Mouse (Mus musculus): ENCODE measurements around the gene Gp9. TPM values are rescaled to one million over a fixed set of nuclear protein-coding genes. Genes with fewer than 3 reads are reported as not detected.
A peak's percentile ranks its signal among the peaks of the same experiment; 100 is the strongest.

Gene Gp9
- polyA plus RNA-seq, 1 experiment = 0.66 TPM

- 68% methylated on average over 7 of the region's 7 CpGs for WGBS
Observed at GRCm38 (mm10) chr6:87804886-87805285, 27.0 kb downstream of the Gp9 start.

DNA sequence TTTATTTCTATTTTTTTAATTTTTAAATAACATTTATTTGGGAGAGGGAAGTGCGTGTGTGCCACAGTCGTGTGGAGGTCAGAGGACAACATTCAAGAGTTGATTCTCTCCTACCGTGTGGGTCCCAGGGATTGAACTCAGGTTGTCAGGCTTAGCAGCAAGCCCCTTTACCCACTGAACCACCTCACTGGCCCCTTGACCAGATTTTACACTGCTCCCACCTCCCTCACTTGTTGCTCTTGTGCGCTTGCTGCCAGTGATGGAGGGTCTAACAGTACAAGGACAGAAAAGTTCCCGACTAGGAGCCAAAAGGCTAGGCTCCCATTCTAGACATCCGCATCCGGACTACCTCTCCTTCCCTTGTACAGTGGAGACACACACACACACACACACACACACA lies 27.6 kb downstream of the Gp9 start:
- no peak for TF ChIP-seq CTCF (conservative IDR thresholded peaks at IDR 0.05; ENCODE audit: insufficient read depth, insufficient read length, low read depth, low read length)
- no peak for TF ChIP-seq POLR2A (IDR thresholded peaks at IDR 0.05; ENCODE audit: low read depth, low read length)
- peaks cover 14% of the 10 kb centered on the region for H3K4me1 ChIP-seq (ENCODE audit: control insufficient read depth, insufficient read depth, low read length)
- no peak overlapping the region for H3K27ac ChIP-seq (ENCODE audit: insufficient read depth, low read depth, low read length)
- H3K27me3 ChIP-seq (replicated peaks; ENCODE audit: control insufficient read depth, insufficient read depth, low read length) = no peaks in the 10 kb centered on the region
- DNase-seq = no peak
- 85% methylated on average over 7 of the region's 7 CpGs for WGBS
- no peaks in the 10 kb centered on the region for H3K36me3 ChIP-seq (ENCODE audit: control insufficient read depth, insufficient read depth, low read length)
- no peak overlapping the region for H3K4me3 ChIP-seq (ENCODE audit: insufficient read depth, low read depth, low read length)

More at GRCm38 (mm10) chr6:87804886-87805285, 27.0 kb downstream of the Gp9 start:
- Histone ChIP-seq H3K36me3 (ENCODE audit: control insufficient read depth, insufficient read depth, low read length) (no peaks in the 10 kb centered on the region), H3K4me1 (ENCODE audit: control insufficient read depth, insufficient read depth, low read length) (peaks cover 12% of the 10 kb centered on the region), H3K27ac (ENCODE audit: insufficient read depth, low read depth, low read length) (no peak overlapping the region), H3K4me3 (ENCODE audit: insufficient read depth, low read depth, low read length) (no peak overlapping the region), H3K27me3 (replicated peaks; ENCODE audit: control insufficient read depth, insufficient read depth, low read length) (no peaks in the 10 kb centered on the region)
- no peak for DNase-seq
- no peak for TF ChIP-seq CTCF (conservative IDR thresholded peaks at IDR 0.05; ENCODE audit: insufficient read depth, insufficient read length, low read depth, low read length)
- TF ChIP-seq POLR2A (IDR thresholded peaks at IDR 0.05; ENCODE audit: low read depth, low read length) = no peak

GRCm38 (mm10) chr6:87806028-87806427 lies 28.2 kb downstream of the Gp9 start:
- Histone ChIP-seq H3K27ac (ENCODE audit: insufficient read depth, low read depth, low read length) (no peak overlapping the region), H3K36me3 (ENCODE audit: control insufficient read depth, insufficient read depth, low read length) (no peaks in the 10 kb centered on the region), H3K27me3 (replicated peaks; ENCODE audit: control insufficient read depth, insufficient read depth, low read length) (no peaks in the 10 kb centered on the region), H3K4me3 (ENCODE audit: insufficient read depth, low read depth, low read length) (no peak overlapping the region), H3K4me1 (ENCODE audit: control insufficient read depth, insufficient read depth, low read length) (peaks cover 14% of the 10 kb centered on the region)
- TF ChIP-seq CTCF (conservative IDR thresholded peaks at IDR 0.05; ENCODE audit: insufficient read depth, insufficient read length, low read depth, low read length) (no peak), POLR2A (IDR thresholded peaks at IDR 0.05; ENCODE audit: low read depth, low read length) (no peak)
- WGBS = 58% methylated on average over 2 of the region's 2 CpGs
- no peak for DNase-seq

GRCm38 (mm10) chr6:87806857-87807256 lies 29.0 kb downstream of the Gp9 start:
- WGBS = 31% methylated on average over 2 of the region's 2 CpGs
- no peaks in the 10 kb centered on the region for H3K27me3 ChIP-seq (replicated peaks; ENCODE audit: control insufficient read depth, insufficient read depth, low read length)
- TF ChIP-seq POLR2A (IDR thresholded peaks at IDR 0.05; ENCODE audit: low read depth, low read length) (no peak), CTCF (conservative IDR thresholded peaks at IDR 0.05; ENCODE audit: insufficient read depth, insufficient read length, low read depth, low read length) (no peak; the same call in 1 of the 2 replicates)
- peaks cover 14% of the 10 kb centered on the region for H3K4me1 ChIP-seq (ENCODE audit: control insufficient read depth, insufficient read depth, low read length)
- DNase-seq = no peak
- peak overlapping the region; percentile 33 for H3K27ac ChIP-seq (ENCODE audit: insufficient read depth, low read depth, low read length)
- H3K36me3 ChIP-seq (ENCODE audit: control insufficient read depth, insufficient read depth, low read length) = no peaks in the 10 kb centered on the region
- no peak overlapping the region for H3K4me3 ChIP-seq (ENCODE audit: insufficient read depth, low read depth, low read length)

DNA sequence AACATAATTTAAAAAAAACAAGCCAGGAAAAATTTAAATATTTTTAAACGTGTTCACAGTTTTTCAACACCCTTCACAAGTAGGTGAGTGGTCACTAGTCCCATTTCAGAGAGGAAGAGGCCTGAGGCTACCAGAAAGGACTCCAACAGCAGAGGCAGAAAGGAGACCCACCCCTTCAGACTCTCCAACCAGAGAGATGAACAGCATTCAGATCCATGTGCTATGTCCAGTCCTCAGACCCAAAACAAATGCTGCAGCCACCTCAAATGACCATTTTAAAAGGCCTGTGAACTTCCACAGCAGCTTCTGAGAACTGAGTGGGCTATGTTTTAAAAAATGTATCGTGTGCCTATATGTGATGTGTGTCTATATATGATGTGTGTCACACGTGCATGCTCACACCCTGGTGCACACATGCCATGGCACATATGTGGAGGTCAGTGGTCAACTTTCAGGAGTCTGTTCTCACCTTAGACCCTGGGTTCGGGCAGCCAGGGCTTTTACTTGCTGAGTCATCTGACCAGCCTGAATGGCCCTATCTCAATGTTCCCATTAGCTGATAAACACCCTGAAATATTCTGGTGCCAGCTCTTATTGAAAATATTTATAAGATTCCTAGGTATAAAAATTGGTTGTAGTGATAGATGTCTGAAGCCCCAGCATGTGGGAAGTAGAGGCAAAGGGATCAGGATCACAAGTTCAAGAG lies 30.0 kb downstream of the Gp9 start:
- Histone ChIP-seq H3K27ac (ENCODE audit: insufficient read depth, low read depth, low read length) (peak overlapping the region; percentile 2; the same call in 1 of the 2 replicates), H3K36me3 (ENCODE audit: control insufficient read depth, insufficient read depth, low read length) (no peaks in the 10 kb centered on the region), H3K4me1 (ENCODE audit: control insufficient read depth, insufficient read depth, low read length) (peaks cover 16% of the 10 kb centered on the region), H3K4me3 (ENCODE audit: insufficient read depth, low read depth, low read length) (no peak overlapping the region), H3K27me3 (replicated peaks; ENCODE audit: control insufficient read depth, insufficient read depth, low read length) (no peaks in the 10 kb centered on the region)
- no peak for TF ChIP-seq POLR2A (IDR thresholded peaks at IDR 0.05; ENCODE audit: low read depth, low read length)
- TF ChIP-seq CTCF (conservative IDR thresholded peaks at IDR 0.05; ENCODE audit: insufficient read depth, insufficient read length, low read depth, low read length) = no peak
- DNase-seq = no peak
- WGBS = 67% methylated on average over 4 of the region's 4 CpGs

GRCm38 (mm10) chr6:87808521-87808920 lies 30.6 kb downstream of the Gp9 start:
- H3K36me3 ChIP-seq (ENCODE audit: control insufficient read depth, insufficient read depth, low read length) = no peaks in the 10 kb centered on the region
- H3K27ac ChIP-seq (ENCODE audit: insufficient read depth, low read depth, low read length) = peak overlapping the region; percentile 2; the same call in 1 of the 2 replicates
- no peak overlapping the region for H3K4me3 ChIP-seq (ENCODE audit: insufficient read depth, low read depth, low read length)
- no peak for TF ChIP-seq POLR2A (IDR thresholded peaks at IDR 0.05; ENCODE audit: low read depth, low read length)
- no peak for TF ChIP-seq CTCF (conservative IDR thresholded peaks at IDR 0.05; ENCODE audit: insufficient read depth, insufficient read length, low read depth, low read length)
- H3K4me1 ChIP-seq (ENCODE audit: control insufficient read depth, insufficient read depth, low read length) = peaks cover 16% of the 10 kb centered on the region
- H3K27me3 ChIP-seq (replicated peaks; ENCODE audit: control insufficient read depth, insufficient read depth, low read length) = no peaks in the 10 kb centered on the region
- WGBS = 37% methylated on average over 3 of the region's 3 CpGs
- peak; percentile 60 for DNase-seq

DNA sequence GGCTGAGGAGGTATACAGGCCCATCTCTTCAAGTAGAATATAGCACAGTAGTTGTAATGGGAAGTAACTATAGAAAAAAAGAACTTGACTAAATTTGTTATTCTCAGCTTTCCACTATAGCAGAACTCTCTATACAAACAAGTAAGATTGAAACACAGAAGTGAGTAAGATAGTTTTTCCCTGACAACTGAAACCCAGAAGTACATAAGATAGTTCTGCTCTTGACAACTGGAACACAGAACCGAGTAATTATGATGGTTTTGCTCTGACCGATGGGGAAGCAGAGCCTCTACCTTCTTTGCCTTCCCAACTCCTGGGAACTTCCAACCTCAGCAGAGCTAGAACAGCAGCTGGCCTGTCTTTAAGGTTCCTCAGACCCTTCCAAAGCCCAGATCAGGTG lies 31.3 kb downstream of the Gp9 start:
- H3K36me3 ChIP-seq (ENCODE audit: control insufficient read depth, insufficient read depth, low read length) = no peaks in the 10 kb centered on the region
- TF ChIP-seq POLR2A (IDR thresholded peaks at IDR 0.05; ENCODE audit: low read depth, low read length) (no peak), CTCF (conservative IDR thresholded peaks at IDR 0.05; ENCODE audit: insufficient read depth, insufficient read length, low read depth, low read length) (no peak)
- 85% methylated on average over 2 of the region's 2 CpGs for WGBS
- no peak overlapping the region for H3K27ac ChIP-seq (ENCODE audit: insufficient read depth, low read depth, low read length)
- H3K4me1 ChIP-seq (ENCODE audit: control insufficient read depth, insufficient read depth, low read length) = peaks cover 16% of the 10 kb centered on the region
- H3K27me3 ChIP-seq (replicated peaks; ENCODE audit: control insufficient read depth, insufficient read depth, low read length) = no peaks in the 10 kb centered on the region
- no peak for DNase-seq
- H3K4me3 ChIP-seq (ENCODE audit: insufficient read depth, low read depth, low read length) = no peak overlapping the region

All from kidney, adult 2 months (tissue).